Mouse (Mus musculus) lung, postnatal 0 days (tissue): ENCODE data around the gene Gpc6.

Source experiments
- CTCF ChIP-seq: IDR thresholded peaks from 2 replicates; pipeline ENCODE4 v1.5.1; 2016; ENCODE audit warnings: antibody characterized with exemption, mild to moderate bottlenecking
- EP300 ChIP-seq: IDR thresholded peaks from 2 replicates; pipeline ENCODE4 v1.6.1; 2016; ENCODE audit warnings: antibody characterized with exemption, mild to moderate bottlenecking, control low read depth

DNA sequence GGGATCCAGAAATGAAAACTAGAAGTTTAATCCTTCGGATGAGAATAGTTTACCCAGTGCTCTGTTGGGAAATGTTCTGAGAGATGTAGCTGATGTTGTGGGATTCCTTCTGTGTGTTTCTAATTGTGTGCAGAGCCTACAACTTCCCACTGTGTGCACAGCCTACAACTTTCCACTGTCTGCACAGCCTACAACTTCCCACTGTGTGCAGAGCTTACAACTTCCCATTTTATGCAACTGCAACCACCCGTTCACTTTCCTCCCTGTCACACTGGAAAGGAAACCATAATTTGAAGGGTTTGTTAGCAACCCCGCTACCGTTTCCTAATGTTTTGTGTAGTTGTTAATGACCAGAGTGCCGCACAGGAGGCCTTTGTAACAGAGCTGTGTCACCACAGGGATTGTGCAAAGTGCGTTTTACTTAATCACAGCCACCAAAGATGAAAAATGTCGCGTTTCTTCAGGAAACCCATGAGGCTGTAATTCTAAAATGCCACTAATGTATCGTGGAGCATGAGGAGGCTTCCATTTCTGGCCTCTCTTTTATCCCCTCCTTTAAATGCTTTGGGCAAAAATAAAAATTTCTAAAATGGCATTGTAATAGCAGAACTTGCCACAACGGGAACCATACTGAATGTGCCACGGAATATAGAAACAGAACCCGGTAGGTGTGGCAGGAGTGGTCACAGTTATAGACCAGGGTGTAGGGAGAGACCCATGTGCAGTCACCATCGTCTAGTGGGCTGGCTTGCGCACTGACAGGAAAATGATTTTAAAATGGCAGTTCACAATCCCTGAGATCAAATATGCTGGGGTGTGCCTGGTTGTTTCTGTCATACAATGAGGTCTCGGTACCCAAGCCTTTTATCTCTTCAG lies 853.7 kb downstream of the Gpc6 start:
- TF ChIP-seq CTCF (no peak), EP300 (no peak)
